Mouse (Mus musculus) liver, adult (tissue): ENCODE data around the gene F13a1.

Experiments
- GATA4 ChIP-seq: IDR thresholded peaks from 2 replicates; pipeline ENCODE4 v1.6.1; 2014; ENCODE audit warnings: mild to moderate bottlenecking, low read length; ENCODE audit not compliant: insufficient replicate concordance

F13a1 gene

GRCm38 (mm10) chr13:36993593-36993992 is 56.5 kb downstream of the F13a1 start:
- TF ChIP-seq GATA4 = no peak

GRCm38 (mm10) chr13:36988392-36988791 is 61.7 kb downstream of the F13a1 start:
- no peak for TF ChIP-seq GATA4

- no peak for TF ChIP-seq GATA4
These were observed 77.0 kb downstream of the F13a1 start for GRCm38 (mm10) chr13:36973016-36973415.

- TF ChIP-seq GATA4 = no peak
These were observed 77.8 kb downstream of the F13a1 start for GRCm38 (mm10) chr13:36972226-36972625.

GRCm38 (mm10) chr13:36962926-36963325 is 87.1 kb downstream of the F13a1 start:
- TF ChIP-seq GATA4 = no peak

GRCm38 (mm10) chr13:36958996-36959395 is 91.0 kb downstream of the F13a1 start:
- TF ChIP-seq GATA4 = no peak

- no peak for TF ChIP-seq GATA4
These were observed 95.1 kb downstream of the F13a1 start for GRCm38 (mm10) chr13:36954937-36955336.

- no peak for TF ChIP-seq GATA4
These were observed 96.4 kb downstream of the F13a1 start for GRCm38 (mm10) chr13:36953676-36954075.

GRCm38 (mm10) chr13:36941891-36942290 is 108.2 kb downstream of the F13a1 start:
- no peak for TF ChIP-seq GATA4

GRCm38 (mm10) chr13:36932066-36932465 is 118.0 kb downstream of the F13a1 start:
- no peak for TF ChIP-seq GATA4

GRCm38 (mm10) chr13:36919737-36920136 is 130.3 kb downstream of the F13a1 start:
- no peak for TF ChIP-seq GATA4

GRCm38 (mm10) chr13:36903885-36904284 is 146.2 kb downstream of the F13a1 start:
- TF ChIP-seq GATA4 = no peak

- no peak for TF ChIP-seq GATA4
These were observed 146.6 kb downstream of the F13a1 start for GRCm38 (mm10) chr13:36903447-36903846.

- TF ChIP-seq GATA4 = no peak
These were observed 148.4 kb downstream of the F13a1 start for GRCm38 (mm10) chr13:36901603-36902002.

GRCm38 (mm10) chr13:36901016-36901415 is 149.0 kb downstream of the F13a1 start:
- no peak for TF ChIP-seq GATA4

- no peak for TF ChIP-seq GATA4
These were observed 154.0 kb downstream of the F13a1 start for GRCm38 (mm10) chr13:36896061-36896460.

GRCm38 (mm10) chr13:36893762-36894161 is 156.3 kb downstream of the F13a1 start:
- TF ChIP-seq GATA4 = no peak

GRCm38 (mm10) chr13:36892216-36892615 is 157.8 kb downstream of the F13a1 start:
- TF ChIP-seq GATA4 = no peak
